Mouse (Mus musculus) lung, postnatal 25 days (tissue): ENCODE measurements at regions not wholly inside any gene's neighbourhood (a gene's known extent, or its start where the extent isn't known, plus 50 kb on each side); places are given as distances from the start of the nearest gene placed in this dataset.

Experiments used
- DNase-seq: peaks from one replicate; pipeline ENCODE4 v3.0.0; 2022; ENCODE audit warnings: low spot score

DNA sequence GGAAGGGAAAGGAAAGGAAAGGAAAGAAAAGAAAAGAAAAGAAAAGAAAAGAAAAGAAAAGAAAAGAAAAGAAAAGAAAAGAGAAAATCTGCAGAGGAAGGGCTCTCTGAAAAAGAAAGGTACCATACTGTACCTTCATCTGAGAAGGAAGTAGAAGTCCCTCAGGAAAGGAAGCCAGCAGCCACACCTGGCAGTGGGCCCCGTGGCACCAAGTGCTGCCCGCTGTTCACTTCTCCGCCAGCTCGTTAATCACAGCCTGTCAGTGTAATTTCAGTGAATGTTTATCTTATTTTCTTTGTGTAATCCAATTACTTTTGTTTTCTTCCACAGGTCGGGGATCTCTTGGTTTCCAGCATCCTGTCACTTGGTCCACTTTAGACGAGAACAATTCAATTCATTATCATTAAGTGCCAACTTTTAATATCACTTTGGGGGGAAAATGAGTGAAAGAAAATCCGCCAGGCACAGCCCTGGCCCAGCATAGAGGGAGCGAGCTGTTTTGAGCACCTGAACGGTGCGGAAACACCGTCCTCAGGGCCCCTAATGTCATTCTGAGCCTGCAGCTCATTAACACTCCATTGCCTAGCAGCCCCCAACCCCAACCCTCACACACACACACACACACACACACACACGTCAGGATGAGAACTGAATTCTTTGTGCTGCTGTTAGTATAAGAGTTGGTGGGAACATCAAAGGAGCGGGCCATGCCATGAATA is 309.7 kb downstream of the Irx2 start:
- DNase-seq, result no peak

DNA sequence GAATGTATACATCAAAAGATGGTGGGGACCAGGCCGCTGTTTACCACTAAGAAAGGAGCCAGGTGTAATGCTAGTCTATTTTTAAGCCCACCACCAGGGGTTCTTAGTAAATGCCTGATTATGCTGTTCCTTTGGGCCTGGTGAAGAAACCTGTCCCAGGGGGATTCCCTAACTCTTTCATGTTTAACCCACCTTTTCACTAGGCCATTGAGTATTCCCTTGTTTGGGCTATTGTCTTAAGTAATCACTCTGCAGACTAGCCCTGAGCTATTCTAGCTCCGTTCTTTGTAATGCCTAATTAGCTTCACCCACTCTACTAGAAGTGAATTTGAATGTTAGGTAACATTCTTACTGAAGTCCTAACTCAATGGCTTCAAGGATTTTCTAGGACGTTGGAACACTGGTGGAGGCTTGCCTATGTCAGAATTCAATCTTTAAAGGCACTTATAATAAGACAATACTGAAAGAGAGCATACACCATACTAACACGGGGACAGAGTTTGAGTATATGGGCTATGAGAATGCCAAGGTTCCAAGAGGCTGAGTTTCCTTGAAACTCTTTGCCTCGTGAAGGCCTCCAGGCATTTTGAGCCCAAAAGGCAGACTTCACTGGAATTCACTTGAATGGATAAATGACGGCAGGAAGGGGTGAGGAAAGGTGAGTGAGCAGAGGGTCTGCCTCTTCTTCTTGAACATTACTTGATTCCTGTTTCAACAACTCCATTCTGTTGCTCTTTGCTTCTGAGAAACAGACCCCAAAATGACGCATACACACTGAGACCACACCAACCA is 312.7 kb upstream of the Irx4 start:
- no peak for DNase-seq

GRCm38 (mm10) chr13:72958616-72959518 is 301.4 kb upstream of the Irx4 start:
- DNase-seq, result no peak

DNA sequence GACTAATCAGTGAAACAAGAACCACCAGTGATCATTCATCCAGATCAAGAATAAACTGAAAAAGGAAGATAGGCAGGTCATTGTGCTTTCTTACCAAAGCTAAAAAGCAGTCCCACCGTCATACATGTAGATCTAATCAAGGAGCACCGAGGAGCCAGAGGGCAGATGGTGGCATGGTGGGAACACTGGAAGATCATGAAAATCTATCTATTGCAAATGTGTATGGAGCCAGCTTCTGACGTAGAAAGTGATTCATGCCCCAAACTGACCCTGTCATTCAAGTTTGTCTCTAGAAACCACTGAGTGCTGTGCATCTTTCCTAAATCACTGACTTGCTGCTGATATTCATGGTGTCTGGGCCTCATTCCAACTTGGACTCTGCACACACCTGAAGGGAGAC is 299.0 kb upstream of the Irx4 start:
- DNase-seq, result no peak

DNA sequence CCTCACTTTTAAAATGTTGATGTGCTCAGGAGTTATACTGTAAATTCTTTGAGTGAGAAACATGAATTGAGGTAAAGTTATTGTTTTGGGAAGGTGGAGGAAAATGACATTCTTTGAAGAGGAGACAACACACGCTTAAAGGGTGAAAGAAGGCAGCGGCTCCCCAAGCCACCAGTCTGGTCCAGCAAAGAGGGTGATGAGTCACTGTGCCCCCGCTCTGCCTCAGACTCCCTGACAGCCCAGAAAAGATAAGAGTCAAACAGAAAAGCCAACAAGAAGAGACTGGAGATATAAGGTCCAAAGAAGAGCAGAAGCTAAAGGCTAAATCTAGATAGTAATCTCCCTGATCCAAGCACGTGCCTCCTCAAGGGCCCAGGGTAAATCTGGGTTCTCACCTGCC is 288.1 kb upstream of the Irx4 start:
- DNase-seq, result no peak

DNA sequence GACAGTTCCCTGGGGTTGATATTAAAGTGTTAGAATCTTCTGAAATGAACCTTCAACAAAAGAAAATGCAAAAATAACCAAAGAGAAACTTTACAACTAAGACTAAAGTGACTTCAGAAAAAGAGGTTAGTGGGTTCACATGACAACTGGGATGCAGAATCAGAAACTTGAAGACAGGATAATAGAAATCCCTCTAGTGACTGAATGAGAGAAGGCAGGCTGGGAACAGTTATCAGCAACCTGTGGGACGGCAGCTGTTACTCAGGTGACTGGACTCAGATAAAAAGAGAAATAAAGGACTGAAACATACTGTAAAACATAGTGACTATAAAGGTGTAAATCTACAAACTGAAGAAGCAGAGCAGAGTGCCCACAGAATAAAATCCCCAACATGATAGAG is 287.4 kb upstream of the Irx4 start:
- DNase-seq, result no peak

DNA sequence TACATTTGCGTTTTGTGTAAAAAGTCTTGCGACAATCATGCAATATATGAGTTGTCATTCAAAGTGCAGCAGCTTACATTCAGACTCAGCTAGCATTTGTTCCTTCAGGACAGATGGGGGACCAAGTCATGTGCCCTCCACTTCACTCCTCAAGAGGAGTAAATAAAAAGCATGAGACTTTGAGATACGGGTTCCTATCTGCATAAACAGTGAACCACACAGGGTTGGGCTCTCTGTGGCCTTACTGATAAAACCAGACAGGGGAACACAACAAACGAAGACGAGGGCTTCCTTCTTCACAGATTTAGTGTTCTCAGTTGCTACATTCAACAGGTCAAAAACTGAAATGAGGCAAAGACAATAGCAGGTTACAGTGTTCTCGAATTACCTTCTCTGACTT is 283.1 kb upstream of the Irx4 start:
- no peak for DNase-seq

DNA sequence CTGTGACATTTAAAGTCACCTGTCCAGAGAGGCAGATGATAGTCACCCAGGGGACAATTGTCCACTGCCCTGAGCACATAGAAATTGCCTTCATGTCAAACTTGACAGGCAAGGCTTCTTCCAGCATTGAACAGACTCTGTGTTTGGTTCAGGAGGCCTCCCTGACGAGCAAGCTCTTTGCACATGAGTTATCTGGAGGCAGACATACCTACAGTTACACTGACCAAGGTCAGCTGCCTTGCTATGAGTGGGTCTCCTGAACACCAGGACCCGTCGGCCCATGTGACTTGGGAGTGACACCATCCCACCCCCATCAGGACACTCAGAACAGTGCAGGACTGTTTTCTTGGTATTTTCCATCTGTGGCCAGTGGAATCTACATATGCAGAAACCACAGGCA is 282.3 kb upstream of the Irx4 start:
- no peak for DNase-seq

DNA sequence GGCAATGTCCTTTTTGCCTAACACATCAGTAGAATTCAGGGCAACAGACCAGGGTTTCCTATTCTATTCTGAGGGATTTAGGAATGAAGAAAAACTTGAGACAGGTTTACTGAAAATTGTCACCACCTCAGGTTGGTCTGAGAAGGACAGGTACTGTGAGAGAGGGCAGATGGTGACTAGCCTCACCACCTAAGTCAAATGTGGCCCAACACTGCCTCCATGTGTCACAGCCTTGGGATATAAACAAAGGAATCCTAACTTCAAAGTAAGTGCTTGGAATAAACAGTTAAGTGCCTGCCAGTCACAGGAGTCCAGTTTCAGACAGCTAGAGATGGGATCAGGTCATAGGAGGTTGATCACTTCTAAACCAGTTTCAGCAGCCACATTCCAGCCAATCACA is 281.3 kb upstream of the Irx4 start:
- DNase-seq, result no peak

DNA sequence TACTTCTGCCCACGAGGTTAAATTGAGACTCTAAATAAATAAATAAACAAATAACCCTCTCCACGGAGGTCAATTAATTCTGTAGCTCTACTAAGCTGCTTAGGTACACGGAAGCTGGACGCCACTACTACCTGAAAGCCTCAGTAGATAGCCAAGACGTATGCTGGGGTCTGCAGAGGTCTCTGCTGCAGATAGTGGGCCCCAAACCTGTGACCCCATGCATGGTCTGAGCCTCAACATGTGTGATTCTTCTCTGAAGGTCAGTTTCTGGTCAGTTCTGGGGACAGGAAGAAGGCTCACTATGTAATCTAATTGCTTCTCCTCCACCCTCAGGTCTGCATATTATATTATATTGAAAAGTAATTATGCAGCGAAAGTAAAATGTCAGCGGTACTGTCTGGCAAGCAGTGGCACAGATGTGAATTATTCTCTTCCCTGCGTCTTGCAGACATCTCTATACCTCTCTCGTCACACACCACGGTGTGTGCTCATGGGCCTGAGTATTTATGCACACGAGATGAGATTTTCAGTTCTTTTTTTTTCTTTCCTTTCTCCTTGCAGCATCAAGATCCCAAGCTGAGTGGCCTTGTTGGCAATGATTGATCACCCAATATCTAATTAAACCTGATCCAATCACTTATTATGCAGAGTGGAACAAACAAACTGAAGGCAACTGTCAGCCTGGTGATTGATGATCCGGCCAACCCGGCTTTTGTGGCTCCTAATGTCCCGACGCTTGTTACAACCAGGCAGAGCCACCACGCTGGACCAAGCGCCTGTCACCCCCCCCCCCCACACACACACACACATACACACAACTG is 267.5 kb upstream of the Irx4 start:
- DNase-seq, result no peak

GRCm38 (mm10) chr13:72993410-72993858 is 266.8 kb upstream of the Irx4 start:
- no peak for DNase-seq

DNA sequence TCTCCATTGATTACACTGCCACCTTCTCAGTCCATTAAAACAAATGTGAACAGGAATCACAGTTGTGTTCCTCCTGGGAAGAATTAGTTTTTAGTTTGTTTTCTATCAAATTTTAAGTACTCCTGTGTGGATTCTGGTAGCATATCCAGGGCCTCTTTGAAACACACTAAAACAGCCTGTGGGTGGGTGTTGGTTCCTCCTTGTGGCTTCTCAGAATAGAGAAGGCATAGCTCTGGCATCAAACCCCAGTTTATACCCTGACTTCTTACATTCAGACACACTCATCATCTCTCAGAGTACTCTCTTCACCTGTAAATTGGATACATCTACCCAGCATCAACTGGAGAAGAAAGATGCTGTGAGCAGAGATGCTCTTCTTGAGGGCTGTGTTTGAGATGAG is 265.7 kb upstream of the Irx4 start:
- DNase-seq, result no peak

DNA sequence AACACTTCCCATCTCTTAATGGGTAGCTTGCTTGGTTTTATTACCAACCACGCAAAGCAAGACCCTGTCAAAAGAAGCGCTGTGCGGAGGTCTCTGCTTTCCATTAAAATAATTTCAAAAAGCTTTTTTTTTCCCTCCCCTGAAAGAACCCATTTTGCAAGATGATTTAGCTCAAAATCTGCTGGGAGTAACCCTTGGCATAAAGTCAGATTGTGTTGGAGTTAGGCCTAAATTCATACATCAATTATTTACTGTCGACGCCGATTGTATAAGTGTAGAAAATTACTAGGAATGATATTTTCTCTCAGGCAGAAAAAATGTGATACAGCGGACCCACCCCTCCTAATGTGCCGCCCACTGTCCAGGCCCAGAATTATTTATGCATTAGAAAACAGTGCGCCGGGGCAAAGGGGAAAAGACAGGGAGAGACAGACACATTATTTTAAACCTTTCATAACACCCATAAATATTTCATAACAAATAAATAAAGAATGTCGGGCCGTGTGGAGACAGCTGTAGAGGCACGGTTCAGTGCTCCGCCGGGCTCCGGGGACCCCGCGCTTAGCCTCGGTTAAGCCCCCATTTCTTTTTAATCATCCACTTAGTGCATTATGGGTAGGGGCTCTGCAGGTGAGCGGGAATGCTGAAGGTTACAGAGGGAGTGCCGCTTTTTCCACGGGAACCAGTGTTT is 251.3 kb upstream of the Irx4 start:
- no peak for DNase-seq

- no peak for DNase-seq
These were observed 250.5 kb upstream of the Irx4 start for GRCm38 (mm10) chr13:73009547-73010475.

DNA sequence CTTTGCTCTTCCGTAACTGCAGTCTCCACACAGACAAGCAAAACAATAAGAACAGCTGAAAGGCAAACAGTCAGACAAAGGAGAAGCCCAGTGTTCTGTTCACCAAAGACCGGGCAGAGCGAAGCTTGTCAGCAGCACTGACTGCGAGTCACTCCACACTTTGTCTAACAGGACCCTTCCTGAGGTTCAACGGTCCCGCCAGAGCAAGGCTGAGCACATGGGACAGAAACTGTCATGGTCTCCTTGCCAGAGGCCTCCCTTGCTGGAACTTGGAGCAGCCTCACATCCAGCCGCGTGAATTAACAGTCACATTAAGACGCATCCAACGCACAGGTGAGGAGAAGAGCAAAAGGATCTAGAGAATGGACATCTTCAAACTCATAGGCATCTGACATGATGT is 241.1 kb upstream of the Irx4 start:
- DNase-seq, result no peak

DNA sequence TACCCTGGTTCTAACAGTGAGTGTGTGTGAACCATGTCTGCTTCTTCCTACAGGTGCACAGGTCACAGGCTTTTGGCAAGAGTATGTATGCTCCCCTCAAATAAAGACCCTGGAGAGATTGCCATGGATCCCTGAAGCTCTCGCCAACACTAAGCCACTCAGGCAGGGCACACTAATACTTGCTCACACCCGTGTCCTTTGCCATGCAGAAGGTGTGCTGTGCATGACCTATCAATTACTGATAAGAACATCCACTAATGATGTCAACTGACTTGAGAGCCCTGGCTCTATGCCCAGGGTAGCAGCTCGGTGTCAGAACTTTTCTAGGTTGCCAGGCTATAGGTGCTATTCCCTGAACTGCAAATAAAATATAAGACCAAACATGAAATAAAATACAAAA is 229.1 kb upstream of the Irx4 start:
- DNase-seq, result no peak

GRCm38 (mm10) chr13:73033055-73033454 is 227.2 kb upstream of the Irx4 start:
- DNase-seq, result peak; percentile 34

GRCm38 (mm10) chr13:73034065-73034831 is 226.0 kb upstream of the Irx4 start:
- no peak for DNase-seq

GRCm38 (mm10) chr13:73034886-73035285 is 225.4 kb upstream of the Irx4 start:
- no peak for DNase-seq
